Mouse (Mus musculus): ENCODE data around the gene Gm35134. TPM values are rescaled to one million over a fixed set of nuclear protein-coding genes. Genes with fewer than 3 reads are reported as not detected.

Gm35134 gene
- polyA plus RNA-seq (2015; fragmentation: Nextera tagmentation; extraction: Ambion mirVana), result not detected in 2 replicates

DNA sequence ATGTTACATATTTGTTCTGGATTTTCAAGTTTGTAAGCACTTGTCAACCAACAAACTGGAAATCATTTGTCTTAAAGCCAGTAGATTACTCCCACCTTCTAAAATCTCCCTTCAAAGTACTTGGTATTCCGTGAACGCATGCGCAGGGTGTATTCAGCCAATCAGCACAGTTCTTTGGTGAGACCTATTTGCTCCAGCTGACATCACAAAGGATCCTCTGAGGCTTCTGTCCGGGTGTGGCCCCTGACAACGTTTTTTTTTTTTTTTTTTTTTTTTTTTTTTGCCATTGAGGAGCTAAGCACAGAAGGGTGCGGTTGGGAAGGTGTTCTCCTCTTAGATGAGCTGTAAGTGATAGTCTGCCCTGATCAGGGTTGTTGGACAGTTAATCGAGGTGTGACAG, at the start of gene Gm35134:
Gm35134 (plus strand) TSS at position 301 of the 400 bp plus-strand sequence.

